Mouse (Mus musculus) CH12.LX (cell line): ENCODE measurements at regions not wholly inside any gene's neighbourhood (a gene's known extent, or its start where the extent isn't known, plus 50 kb on each side); places are given as distances from the start of the nearest gene placed in this dataset.

ENCODE experiments used
- CTCF ChIP-seq, 2 experiments: IDR thresholded peaks in 1 of 2; conservative IDR thresholded peaks in 1 of 2; 2 replicates each; pipeline ENCODE4 v1.5.1; 2011 to 2012; ENCODE audit warnings: low read depth in 2 of 2, low read length in 2 of 2, improper control_type of control experiment in 1 of 2, inconsistent platforms in 1 of 2, mild to moderate bottlenecking in 1 of 2, moderate library complexity in 1 of 2
- ELF1 ChIP-seq: IDR thresholded peaks from 2 replicates; pipeline ENCODE4 v1.6.1; 2014; ENCODE audit warnings: low read depth, mild to moderate bottlenecking, inconsistent platforms, low read length, improper control_type of control experiment
- EP300 ChIP-seq: IDR thresholded peaks from 2 replicates; pipeline ENCODE4 v1.6.1; 2011; ENCODE audit warnings: low read length, improper control_type of control experiment
- MXI1 ChIP-seq: IDR thresholded peaks from 2 replicates; pipeline ENCODE4 v1.6.1; 2011; ENCODE audit warnings: mild to moderate bottlenecking, low read depth, low read length, improper control_type of control experiment
- NRF1 ChIP-seq: IDR thresholded peaks from 2 replicates; pipeline ENCODE4 v1.6.1; 2014; ENCODE audit warnings: low read depth, mild to moderate bottlenecking, inconsistent platforms, low read length, improper control_type of control experiment, moderate library complexity
- POLR2A ChIP-seq: IDR thresholded peaks from 2 replicates; pipeline ENCODE4 v1.6.1; 2011; ENCODE audit warnings: low read depth, mild to moderate bottlenecking, improper control_type of control experiment, low read length
- RCOR1 ChIP-seq: conservative IDR thresholded peaks from 2 replicates; pipeline ENCODE4 v1.6.1; 2012; ENCODE audit warnings: low read depth, mild to moderate bottlenecking, inconsistent platforms, low read length, improper control_type of control experiment
- USF1 ChIP-seq: IDR thresholded peaks from 2 replicates; pipeline ENCODE4 v1.6.1; 2014; ENCODE audit warnings: low read depth, mild to moderate bottlenecking, inconsistent platforms, low read length, improper control_type of control experiment
- ZMIZ1 ChIP-seq: IDR thresholded peaks from 2 replicates; pipeline ENCODE4 v1.6.1; 2012; ENCODE audit warnings: low read depth, mild to moderate bottlenecking, inconsistent platforms, low read length, improper control_type of control experiment

DNA sequence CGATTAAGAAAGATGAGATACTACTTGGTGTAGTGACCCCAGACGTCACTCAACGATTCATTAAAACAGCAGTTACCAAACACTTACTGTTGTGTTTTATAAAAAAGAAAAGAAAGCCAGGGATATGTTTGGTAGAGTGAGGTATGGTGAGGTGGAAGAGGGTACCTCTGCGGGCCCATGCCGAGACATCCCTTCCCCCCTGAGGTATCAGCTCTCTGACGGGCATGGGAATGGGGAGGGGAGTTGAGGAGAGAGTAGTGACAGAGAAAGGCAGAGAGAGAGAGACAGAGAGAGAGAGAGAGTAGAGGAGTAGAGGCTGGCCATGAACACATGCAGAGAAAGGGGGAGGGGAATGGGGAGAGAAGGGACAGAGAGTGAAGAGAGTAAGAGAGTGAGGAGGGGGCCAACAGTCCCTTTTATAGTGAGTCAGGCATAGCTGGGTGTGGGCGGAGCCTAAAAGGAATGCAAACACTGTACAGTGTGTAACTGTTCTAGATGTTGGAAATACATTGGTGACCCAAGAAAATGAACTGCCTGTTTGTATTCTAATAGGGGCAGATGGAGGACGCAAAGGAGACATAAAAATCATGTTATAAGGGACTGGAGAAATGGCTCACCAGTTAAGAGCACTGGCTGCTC is 285.9 kb downstream of the Gm49356 start:
- TF ChIP-seq EP300 (no peak), NRF1 (no peak), CTCF (conservative IDR thresholded peaks at IDR 0.05 in 1 of 2, IDR thresholded peaks at IDR 0.05 in 1 of 2; ENCODE audit: low read depth in 2 of 2, low read length in 2 of 2) (no peak), POLR2A (no peak), RCOR1 (no peak), MXI1 (no peak), USF1 (no peak), ZMIZ1 (no peak), ELF1 (no peak)
